Mouse (Mus musculus) spleen, adult 2 months (tissue): ENCODE results near the gene Slc16a6. TPM values are rescaled to one million over a fixed set of nuclear protein-coding genes. Genes with fewer than 3 reads are reported as not detected.

Experiments used
- DNase-seq, 2 experiments: peaks; one replicate each; pipeline versions ENCODE4 v3.0.0 to v3.0.0-alpha.2; 2012 to 2021; ENCODE audit warnings: low spot score in 2 of 2, low read depth in 1 of 2
- H3K27ac ChIP-seq: fragments of 200-500 bp; 2 replicates; pipeline ENCODE4 v1.5.1; 2012; ENCODE audit warnings: low read length, inconsistent platforms; ENCODE audit not compliant: insufficient read depth
- H3K27me3 ChIP-seq: fragments of 200-500 bp; 2 replicates; pipeline ENCODE4 v1.6.1; 2012; ENCODE audit warnings: mild to moderate bottlenecking, moderate library complexity, low read length, inconsistent platforms; ENCODE audit not compliant: control insufficient read depth, insufficient read depth
- H3K36me3 ChIP-seq: fragments of 200-500 bp; 2 replicates; pipeline ENCODE4 v1.6.1; 2012; ENCODE audit warnings: mild to moderate bottlenecking, low read length, inconsistent platforms; ENCODE audit not compliant: control insufficient read depth, insufficient read depth
- H3K4me1 ChIP-seq: fragments of 200-500 bp; 2 replicates; pipeline ENCODE4 v1.6.1; 2011; ENCODE audit warnings: inconsistent platforms; ENCODE audit not compliant: control insufficient read depth, insufficient read depth, insufficient read length
- H3K4me3 ChIP-seq: fragments of 200-500 bp; 2 replicates; pipeline ENCODE4 v1.5.1; 2011; ENCODE audit warnings: mild to moderate bottlenecking, inconsistent platforms; ENCODE audit not compliant: insufficient read depth, insufficient read length; ENCODE audit errors: extremely low read depth
- CTCF ChIP-seq: fragments of 200-500 bp; IDR thresholded peaks from 2 replicates; pipeline ENCODE4 v1.5.1; 2011; ENCODE audit warnings: mild to moderate bottlenecking, inconsistent platforms; ENCODE audit not compliant: insufficient read depth, insufficient read length, insufficient replicate concordance; ENCODE audit errors: extremely low read depth
- POLR2A ChIP-seq: fragments of 200-500 bp; IDR thresholded peaks from 2 replicates; pipeline ENCODE4 v1.6.1; 2011; ENCODE audit warnings: low read depth, low read length, inconsistent platforms
- WGBS: fragments of 180-500 bp; shearing (Covaris S2); methylation state at CpG from one replicate; pipeline ENCODE4 v1.1.7; 2018; 5-methylcytosine and 5-hydroxymethylcytosine counted together
- polyA plus RNA-seq: library from polyadenylated mRNA; depleted of rRNA; stranded (reverse); fragments of >200 nt; gene quantifications from 2 replicates; pipeline ENCODE4 v1.2.3, GENCODE M21; 2012

Gene Slc16a6
- polyA plus RNA-seq, 1 experiment = 9.8 TPM

- Histone ChIP-seq H3K27me3 (no peaks in the 10 kb centered on the region), H3K4me1 (peaks cover 13% of the 10 kb centered on the region; the same call in 1 of the 2 replicates), H3K4me3 (peak overlapping the region; percentile 68), H3K27ac (peak overlapping the region; percentile 80), H3K36me3 (0 out of 2 replicates have a peak, but pooled peaks cover 1% of the 10 kb centered on the region)
- TF ChIP-seq POLR2A (no peak), CTCF (no peak)
- 14% methylated on average over 15 of the region's 15 CpGs for WGBS
- peak in 1 of 2 experiments; percentile 28 for DNase-seq
These were observed 2.2 kb downstream of the Slc16a6 start for GRCm38 (mm10) chr11:109470921-109471861.

- no peak overlapping the region; the same call in none of the 2 replicates for H3K4me3 ChIP-seq
- TF ChIP-seq CTCF = no peak
- no peak for TF ChIP-seq POLR2A
- DNase-seq = peak in 1 of 2 experiments; percentile 35
- 0 out of 2 replicates have a peak, but pooled peaks cover 1% of the 10 kb centered on the region for H3K36me3 ChIP-seq
- no peaks in the 10 kb centered on the region for H3K27me3 ChIP-seq
- H3K27ac ChIP-seq = peak overlapping the region; percentile 62
- 23% methylated on average over 9 of the region's 9 CpGs for whole genome bisulfite sequencing
- H3K4me1 ChIP-seq = peaks cover 13% of the 10 kb centered on the region; the same call in 1 of the 2 replicates
These were observed 3.2 kb downstream of the Slc16a6 start for GRCm38 (mm10) chr11:109470170-109470569.

- Histone ChIP-seq H3K4me3 (no peak overlapping the region), H3K27ac (no peak overlapping the region; the same call in 1 of the 2 replicates), H3K27me3 (no peaks in the 10 kb centered on the region), H3K4me1 (peaks cover 13% of the 10 kb centered on the region; the same call in 1 of the 2 replicates), H3K36me3 (0 out of 2 replicates have a peak, but pooled peaks cover 3% of the 10 kb centered on the region)
- WGBS = 35% methylated on average over 5 of the region's 5 CpGs
- DNase-seq = no peak
- no peak for TF ChIP-seq POLR2A
These were observed 5.3 kb downstream of the Slc16a6 start for GRCm38 (mm10) chr11:109468133-109468532.

- Histone ChIP-seq H3K4me3 (no peak overlapping the region), H3K27ac (no peak overlapping the region), H3K36me3 (peaks cover 10% of the 10 kb centered on the region), H3K4me1 (peaks cover 13% of the 10 kb centered on the region; the same call in 1 of the 2 replicates), H3K27me3 (no peaks in the 10 kb centered on the region)
- 89% methylated on average over 8 of the region's 8 CpGs for WGBS
- TF ChIP-seq CTCF = no peak
- TF ChIP-seq POLR2A = no peak
- DNase-seq = no peak
These were observed 6.4 kb downstream of the Slc16a6 start for GRCm38 (mm10) chr11:109466987-109467386.

DNA sequence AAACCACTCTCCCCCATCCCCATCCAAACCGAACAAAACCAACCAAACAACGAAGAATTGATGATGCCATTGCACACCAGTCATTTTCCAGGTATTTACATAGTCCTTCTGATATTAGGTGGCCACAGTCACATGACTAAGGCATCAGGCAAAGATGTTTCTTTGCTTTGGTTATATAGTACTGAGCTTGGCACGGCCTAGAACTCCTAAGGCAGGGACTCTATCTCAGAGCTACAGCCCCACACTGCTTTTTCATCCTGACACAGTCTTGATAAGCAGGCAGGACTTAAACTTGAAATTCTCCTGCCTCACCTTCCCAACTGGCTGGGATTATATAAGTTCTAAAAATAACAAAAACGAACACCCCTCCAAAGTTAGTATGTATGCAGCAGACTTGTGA lies 8.3 kb downstream of the Slc16a6 start:
- peaks cover 10% of the 10 kb centered on the region for H3K36me3 ChIP-seq
- peaks cover 8% of the 10 kb centered on the region; the same call in 1 of the 2 replicates for H3K4me1 ChIP-seq
- TF ChIP-seq CTCF (no peak), POLR2A (no peak)
- DNase-seq = no peak
- WGBS = 78% methylated on average over 4 of the region's 4 CpGs
- no peak overlapping the region for H3K4me3 ChIP-seq
- H3K27me3 ChIP-seq = no peaks in the 10 kb centered on the region
- H3K27ac ChIP-seq = no peak overlapping the region

GRCm38 (mm10) chr11:109460586-109460985 lies 12.8 kb downstream of the Slc16a6 start:
- TF ChIP-seq CTCF = no peak
- no peak for DNase-seq
- Histone ChIP-seq H3K36me3 (peaks cover 23% of the 10 kb centered on the region), H3K27me3 (no peaks in the 10 kb centered on the region), H3K4me3 (no peak overlapping the region), H3K27ac (no peak overlapping the region), H3K4me1 (no peaks in the 10 kb centered on the region)
- 73% methylated on average over 5 of the region's 5 CpGs for WGBS

- Histone ChIP-seq H3K4me3 (no peak overlapping the region), H3K36me3 (peaks cover 36% of the 10 kb centered on the region), H3K27me3 (no peaks in the 10 kb centered on the region), H3K4me1 (no peaks in the 10 kb centered on the region), H3K27ac (no peak overlapping the region)
- TF ChIP-seq CTCF (no peak), POLR2A (no peak)
- WGBS = 97% methylated on average over 11 of the region's 11 CpGs
- no peak for DNase-seq
These were observed 15.2 kb downstream of the Slc16a6 start for GRCm38 (mm10) chr11:109458165-109458564.
